Mouse (Mus musculus): ENCODE results near the gene Tnni2.

- no peak for TF ChIP-seq CTCF (IDR thresholded peaks at IDR 0.05; ENCODE audit: low read depth, low read length)
- no peak for TF ChIP-seq EP300 (IDR thresholded peaks at IDR 0.05; ENCODE audit: insufficient read depth, low read depth, low read length)
These were observed 33.2 kb downstream of the Tnni2 start for GRCm38 (mm10) chr7:142474799-142475198.

All from ES-Bruce4 (cell line).